Mouse (Mus musculus): Measurements from ENCODE around the gene Pnp2. TPM values are rescaled to one million over a fixed set of nuclear protein-coding genes. Genes with fewer than 3 reads are reported as not detected.
"Not testable (repeated sequence)": the region's sequence is repeated elsewhere in the genome, so short reads cannot be mapped to it uniquely, and the experiment has no call there.

Gene Pnp2
- polyA plus RNA-seq, 1 experiment from 2014 or later = 7.1 TPM

GRCm38 (mm10) chr14:50969558-50970544 lies 14.1 kb downstream of the Pnp2 start:
- DNase-seq (no peak), ATAC-seq (no peak)
- Histone ChIP-seq H3K27ac (ENCODE audit: low read depth) (peak overlapping the region; percentile 34; the same call in 1 of the 2 replicates), H3K27me3 (ENCODE audit: insufficient read depth, low read length) (no peaks in the 10 kb centered on the region), H3K9me3 (ENCODE audit: low read length) (no peaks in the 10 kb centered on the region), H3K4me2 (ENCODE audit: low read depth, low read length) (no peak overlapping the region), H3K4me1 (ENCODE audit: insufficient read depth) (peaks cover 8% of the 10 kb centered on the region; the same call in 1 of the 2 replicates), H3K4me3 (ENCODE audit: low read depth, low read length) (no peak overlapping the region), H3K36me3 (replicated peaks; ENCODE audit: insufficient read depth, low read length) (no peaks in the 10 kb centered on the region), H3K9ac (replicated peaks) (no peak overlapping the region)
- 35% methylated on average over 12 of the region's 12 CpGs for whole genome bisulfite sequencing (ENCODE audit: insufficient replicate concordance)
- TF ChIP-seq CTCF (IDR thresholded peaks at IDR 0.05; ENCODE audit: low read depth) = no peak
- no peak for TF ChIP-seq EP300 (IDR thresholded peaks at IDR 0.05; ENCODE audit: low read depth)

GRCm38 (mm10) chr14:50970822-50971221 lies 15.0 kb downstream of the Pnp2 start:
- ATAC-seq = no peak
- H3K27me3 ChIP-seq (ENCODE audit: insufficient read depth, low read length) = no peaks in the 10 kb centered on the region
- no peak for DNase-seq
- WGBS (ENCODE audit: insufficient replicate concordance) = 43% methylated on average over 1 of the region's 1 CpGs
- H3K36me3 ChIP-seq (replicated peaks; ENCODE audit: insufficient read depth, low read length) = no peaks in the 10 kb centered on the region
- H3K9me3 ChIP-seq (ENCODE audit: low read length) = no peaks in the 10 kb centered on the region
- H3K4me2 ChIP-seq (ENCODE audit: low read depth, low read length) = no peak overlapping the region
- TF ChIP-seq CTCF (IDR thresholded peaks at IDR 0.05; ENCODE audit: low read depth) (no peak), EP300 (IDR thresholded peaks at IDR 0.05; ENCODE audit: low read depth) (no peak)
- H3K9ac ChIP-seq (replicated peaks) = no peak overlapping the region
- H3K4me3 ChIP-seq (ENCODE audit: low read depth, low read length) = no peak overlapping the region
- H3K27ac ChIP-seq (ENCODE audit: low read depth) = no peak overlapping the region
- H3K4me1 ChIP-seq (ENCODE audit: insufficient read depth) = peaks cover 8% of the 10 kb centered on the region; the same call in 1 of the 2 replicates

- H3K27me3 ChIP-seq (ENCODE audit: insufficient read depth, low read length); H3K27ac ChIP-seq (ENCODE audit: low read depth); H3K4me2 ChIP-seq (ENCODE audit: low read depth, low read length); ATAC-seq; H3K9ac ChIP-seq (replicated peaks); H3K9me3 ChIP-seq (ENCODE audit: low read length); H3K36me3 ChIP-seq (replicated peaks; ENCODE audit: insufficient read depth, low read length); DNase-seq; H3K4me3 ChIP-seq (ENCODE audit: low read depth, low read length): not testable (repeated sequence)
- H3K4me1 ChIP-seq (ENCODE audit: insufficient read depth) = peaks cover 11% of the 10 kb centered on the region; the same call in 1 of the 2 replicates
- 87% methylated on average over 4 of the region's 5 CpGs for WGBS (ENCODE audit: insufficient replicate concordance)
Observed at GRCm38 (mm10) chr14:50973054-50973453, 17.3 kb downstream of the Pnp2 start.

GRCm38 (mm10) chr14:50973700-50974099 lies 17.9 kb downstream of the Pnp2 start:
- no peak for TF ChIP-seq EP300 (IDR thresholded peaks at IDR 0.05; ENCODE audit: low read depth)
- TF ChIP-seq CTCF (IDR thresholded peaks at IDR 0.05; ENCODE audit: low read depth) = no peak
- Histone ChIP-seq H3K27ac (ENCODE audit: low read depth) (no peak overlapping the region), H3K36me3 (replicated peaks; ENCODE audit: insufficient read depth, low read length) (no peaks in the 10 kb centered on the region), H3K9me3 (ENCODE audit: low read length) (no peaks in the 10 kb centered on the region), H3K9ac (replicated peaks) (no peak overlapping the region), H3K4me1 (ENCODE audit: insufficient read depth) (peaks cover 11% of the 10 kb centered on the region; the same call in 1 of the 2 replicates), H3K4me2 (ENCODE audit: low read depth, low read length) (no peak overlapping the region), H3K4me3 (ENCODE audit: low read depth, low read length) (no peak overlapping the region), H3K27me3 (ENCODE audit: insufficient read depth, low read length) (no peaks in the 10 kb centered on the region)
- no peak for DNase-seq
- WGBS (ENCODE audit: insufficient replicate concordance) = 66% methylated on average over 4 of the region's 4 CpGs
- no peak for ATAC-seq

- no peaks in the 10 kb centered on the region for H3K27me3 ChIP-seq (ENCODE audit: insufficient read depth, low read length)
- no peak overlapping the region for H3K9ac ChIP-seq (replicated peaks)
- no peak for TF ChIP-seq CTCF (IDR thresholded peaks at IDR 0.05; ENCODE audit: low read depth)
- no peak for TF ChIP-seq EP300 (IDR thresholded peaks at IDR 0.05; ENCODE audit: low read depth)
- H3K4me3 ChIP-seq (ENCODE audit: low read depth, low read length) = no peak overlapping the region
- H3K4me1 ChIP-seq (ENCODE audit: insufficient read depth) = peaks cover 11% of the 10 kb centered on the region; the same call in 1 of the 2 replicates
- no peaks in the 10 kb centered on the region for H3K9me3 ChIP-seq (ENCODE audit: low read length)
- DNase-seq (no peak), ATAC-seq (no peak)
- WGBS (ENCODE audit: insufficient replicate concordance) = 58% methylated on average over 5 of the region's 5 CpGs
- no peaks in the 10 kb centered on the region for H3K36me3 ChIP-seq (replicated peaks; ENCODE audit: insufficient read depth, low read length)
- no peak overlapping the region for H3K27ac ChIP-seq (ENCODE audit: low read depth)
- H3K4me2 ChIP-seq (ENCODE audit: low read depth, low read length) = no peak overlapping the region
Observed at GRCm38 (mm10) chr14:50975001-50975400, 19.2 kb downstream of the Pnp2 start.

- no peak for TF ChIP-seq EP300 (IDR thresholded peaks at IDR 0.05; ENCODE audit: low read depth)
- TF ChIP-seq CTCF (IDR thresholded peaks at IDR 0.05; ENCODE audit: low read depth) = peak; percentile 25
- no peak overlapping the region for H3K4me3 ChIP-seq (ENCODE audit: low read depth, low read length)
- ATAC-seq (no peak), DNase-seq (no peak)
- no peaks in the 10 kb centered on the region for H3K27me3 ChIP-seq (ENCODE audit: insufficient read depth, low read length)
- no peak overlapping the region for H3K9ac ChIP-seq (replicated peaks)
- H3K27ac ChIP-seq (ENCODE audit: low read depth) = no peak overlapping the region
- H3K9me3 ChIP-seq (ENCODE audit: low read length) = no peaks in the 10 kb centered on the region
- no peak overlapping the region for H3K4me2 ChIP-seq (ENCODE audit: low read depth, low read length)
- peaks cover 9% of the 10 kb centered on the region for H3K4me1 ChIP-seq (ENCODE audit: insufficient read depth)
- 25% methylated on average over 9 of the region's 9 CpGs for WGBS (ENCODE audit: insufficient replicate concordance)
- H3K36me3 ChIP-seq (replicated peaks; ENCODE audit: insufficient read depth, low read length) = no peaks in the 10 kb centered on the region
Observed at GRCm38 (mm10) chr14:50976674-50977073, 20.9 kb downstream of the Pnp2 start.

- WGBS (ENCODE audit: insufficient replicate concordance) = 66% methylated on average over 6 of the region's 6 CpGs
- DNase-seq; H3K4me3 ChIP-seq (ENCODE audit: low read depth, low read length); H3K9me3 ChIP-seq (ENCODE audit: low read length); H3K36me3 ChIP-seq (replicated peaks; ENCODE audit: insufficient read depth, low read length); H3K27ac ChIP-seq (ENCODE audit: low read depth); H3K27me3 ChIP-seq (ENCODE audit: insufficient read depth, low read length); H3K9ac ChIP-seq (replicated peaks); H3K4me2 ChIP-seq (ENCODE audit: low read depth, low read length); ATAC-seq: not testable (repeated sequence)
- peaks cover 14% of the 10 kb centered on the region for H3K4me1 ChIP-seq (ENCODE audit: insufficient read depth)
Observed at GRCm38 (mm10) chr14:50978451-50978850, 22.7 kb downstream of the Pnp2 start.

Data from liver, postnatal 0 days (tissue).